Mouse (Mus musculus) gonadal fat pad, adult 2 months (tissue): Measurements from ENCODE around the gene Mmaa. TPM values are rescaled to one million over a fixed set of nuclear protein-coding genes. Genes with fewer than 3 reads are reported as not detected.

Experiments
- DNase-seq: peaks from one replicate; pipeline ENCODE4 v3.0.0-alpha.2; 2012; ENCODE audit warnings: low read depth
- polyA plus RNA-seq: library from polyadenylated mRNA; depleted of rRNA; stranded (reverse); fragments of >200 nt; gene quantifications from 2 replicates; pipeline ENCODE4 v1.2.3, GENCODE M21; 2012

Gene Mmaa
- polyA plus RNA-seq, 1 experiment: 7.3 TPM

DNA sequence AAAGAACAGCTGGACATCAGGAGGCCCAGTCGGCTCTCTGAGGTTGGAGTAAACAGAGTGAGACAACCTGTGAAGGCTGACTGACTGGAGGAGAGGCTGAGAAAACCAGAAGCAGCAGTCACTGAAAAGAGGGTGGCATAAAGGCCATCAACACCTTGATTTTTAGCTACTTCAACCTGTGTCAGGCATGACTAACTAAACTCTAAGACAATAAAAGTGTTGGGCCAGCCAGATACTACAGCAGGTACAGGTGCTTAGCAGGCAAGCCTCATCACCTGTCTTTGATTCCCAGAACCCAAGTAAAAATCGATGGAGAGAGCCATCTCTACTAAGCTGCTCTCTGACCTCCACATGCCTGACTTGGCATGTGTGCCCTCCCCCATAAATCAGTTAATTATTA is 6.1 kb downstream of the Mmaa start:
- no peak for DNase-seq

- no peak for DNase-seq
Observed at GRCm38 (mm10) chr8:79288250-79288649, 6.5 kb downstream of the Mmaa start.

GRCm38 (mm10) chr8:79286424-79286823 is 8.3 kb downstream of the Mmaa start:
- DNase-seq: no peak

- no peak for DNase-seq
Observed at GRCm38 (mm10) chr8:79284626-79285025, 10.1 kb downstream of the Mmaa start.

DNA sequence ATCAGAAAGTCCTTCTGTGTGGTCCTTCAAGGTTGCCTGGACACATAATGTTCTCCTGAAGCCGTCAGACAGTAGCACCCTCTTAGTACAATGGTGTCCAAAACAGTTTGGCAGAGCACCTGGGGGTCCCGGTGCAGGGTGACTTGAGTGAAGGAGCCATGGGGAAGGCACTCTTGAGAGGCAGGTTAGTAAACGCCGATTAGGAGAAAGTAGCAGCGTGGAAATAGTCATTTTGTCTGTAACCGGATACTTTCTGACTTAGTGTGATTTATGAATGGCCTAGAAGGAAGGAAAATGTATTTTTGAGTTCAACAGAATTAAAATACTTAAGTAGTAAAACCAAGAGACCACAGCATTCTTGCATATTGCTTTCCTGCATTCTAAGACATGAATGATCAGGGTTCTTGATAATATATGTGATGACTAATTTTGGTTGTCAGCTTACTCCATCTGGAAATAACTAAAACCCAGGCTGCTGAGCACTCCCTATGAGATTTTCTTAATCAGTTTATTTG is 13.3 kb downstream of the Mmaa start:
- no peak for DNase-seq

DNA sequence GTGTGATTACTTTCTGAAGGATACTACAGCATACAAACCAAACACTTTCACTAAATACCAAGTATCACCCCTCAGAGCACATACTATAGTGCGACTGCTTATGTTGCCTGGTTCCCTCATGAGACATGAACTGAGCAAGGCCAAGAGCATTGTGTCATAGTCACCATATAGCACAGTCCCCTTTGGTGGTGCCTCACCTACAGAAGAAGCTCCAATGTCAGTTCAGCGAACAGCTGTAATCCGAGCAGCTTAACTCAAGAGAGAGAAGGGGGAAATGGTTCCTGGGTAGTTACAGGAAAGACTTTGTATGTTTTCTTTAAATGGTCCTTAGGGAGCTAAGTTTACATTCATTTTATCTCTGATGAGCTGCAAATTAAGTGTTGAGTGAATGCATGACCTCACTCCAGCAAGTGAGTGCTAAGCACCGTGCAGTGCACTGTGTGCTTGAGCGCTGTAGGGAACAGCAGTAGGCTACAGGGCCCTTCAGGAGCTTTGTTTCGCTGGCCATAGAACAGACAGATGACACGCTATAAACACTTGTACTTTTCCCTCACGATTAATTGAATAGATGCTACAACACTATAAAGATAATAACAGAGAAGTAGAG is 17.4 kb downstream of the Mmaa start:
- DNase-seq: no peak

DNA sequence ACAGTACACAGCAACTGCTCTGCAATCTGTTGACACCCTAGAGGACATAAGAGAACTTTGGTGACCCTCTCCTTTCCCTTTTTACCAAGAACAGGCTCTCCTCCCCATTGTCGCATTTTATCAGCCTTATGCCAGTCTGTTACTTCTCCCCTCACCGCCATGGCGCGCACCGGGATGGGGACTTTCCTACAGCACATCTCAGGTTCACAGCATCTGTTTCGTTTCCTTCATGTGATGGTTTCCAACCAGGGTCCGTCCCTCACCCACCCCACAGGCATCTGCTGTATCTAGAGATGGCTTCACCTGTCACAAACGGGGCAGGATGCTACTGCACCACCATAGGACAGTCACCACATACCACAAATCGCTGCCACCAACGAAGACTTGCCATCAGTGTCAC is 19.8 kb downstream of the Mmaa start:
- no peak for DNase-seq

- DNase-seq: no peak
Observed at GRCm38 (mm10) chr8:79273776-79274175, 21.0 kb downstream of the Mmaa start.

- no peak for DNase-seq
Observed at GRCm38 (mm10) chr8:79272676-79273075, 22.1 kb downstream of the Mmaa start.

DNA sequence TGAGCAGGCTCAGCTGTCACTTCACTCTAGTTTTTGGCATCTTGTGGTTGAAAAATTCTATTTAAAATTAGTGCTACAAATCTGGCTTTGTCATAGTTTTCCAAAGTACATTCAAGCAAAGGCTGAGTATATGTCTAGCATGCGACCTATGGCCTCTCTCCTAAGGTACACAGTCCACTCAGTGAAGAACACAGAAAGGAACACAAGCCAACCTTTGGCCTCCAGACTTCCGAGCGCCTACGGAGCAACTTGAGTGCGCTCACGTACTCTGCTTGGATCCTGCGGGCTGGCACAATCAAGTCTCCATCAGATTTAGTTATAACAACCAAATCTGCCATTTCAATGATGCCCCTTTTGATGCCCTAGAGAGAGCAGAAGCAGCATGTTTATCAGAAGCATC is 25.8 kb downstream of the Mmaa start:
- DNase-seq: no peak

DNA sequence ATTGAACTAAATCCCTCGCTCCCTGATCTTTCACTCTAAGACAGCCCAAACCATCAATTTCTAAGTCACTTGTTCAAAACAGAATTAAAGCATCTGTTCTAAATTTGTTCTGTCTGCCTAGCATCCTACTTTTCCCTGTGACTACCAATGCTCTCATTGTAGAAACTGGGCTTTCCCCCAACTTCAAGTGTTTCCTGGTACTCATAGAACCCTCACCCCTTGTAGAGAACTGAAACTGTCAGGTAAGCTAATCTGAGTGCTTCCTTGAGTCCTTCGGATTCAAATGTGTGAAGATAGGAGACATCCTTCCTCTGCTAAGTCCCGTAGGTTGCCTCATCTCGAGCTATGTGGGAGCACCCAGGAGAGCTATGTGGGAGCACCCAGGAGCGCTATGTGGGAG is 32.8 kb downstream of the Mmaa start:
- no peak for DNase-seq

DNA sequence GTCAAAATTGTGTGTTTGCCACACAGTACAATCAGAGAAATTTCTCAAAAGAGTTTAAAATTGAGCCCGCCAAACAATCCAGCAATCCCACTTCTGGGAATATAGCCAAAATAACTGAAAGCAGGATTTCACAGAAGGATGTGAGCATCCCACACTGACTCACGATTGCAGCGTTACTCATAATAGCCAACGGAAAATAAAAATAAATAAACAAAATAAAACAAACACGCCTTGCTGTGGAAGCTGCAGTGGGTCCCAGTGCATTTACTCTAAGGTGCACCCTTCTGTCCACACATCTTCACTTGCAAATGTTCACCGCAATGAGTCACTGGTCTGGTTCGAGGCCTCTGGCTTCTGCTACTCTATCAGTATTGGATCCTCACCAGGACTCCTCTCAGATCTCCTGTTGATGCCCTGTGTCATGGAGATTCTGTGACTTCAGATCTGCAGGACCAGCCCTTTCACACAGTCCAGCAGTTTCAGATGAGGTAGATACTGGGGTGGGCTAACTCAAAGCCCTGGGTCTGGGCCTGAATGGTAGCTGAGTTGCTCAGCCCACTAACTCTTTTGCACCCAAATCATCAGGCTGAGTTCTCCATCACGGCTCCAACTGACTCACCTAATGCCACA is 38.5 kb downstream of the Mmaa start:
- DNase-seq: no peak

GRCm38 (mm10) chr8:79253742-79254141 is 41.0 kb downstream of the Mmaa start:
- DNase-seq: no peak

DNA sequence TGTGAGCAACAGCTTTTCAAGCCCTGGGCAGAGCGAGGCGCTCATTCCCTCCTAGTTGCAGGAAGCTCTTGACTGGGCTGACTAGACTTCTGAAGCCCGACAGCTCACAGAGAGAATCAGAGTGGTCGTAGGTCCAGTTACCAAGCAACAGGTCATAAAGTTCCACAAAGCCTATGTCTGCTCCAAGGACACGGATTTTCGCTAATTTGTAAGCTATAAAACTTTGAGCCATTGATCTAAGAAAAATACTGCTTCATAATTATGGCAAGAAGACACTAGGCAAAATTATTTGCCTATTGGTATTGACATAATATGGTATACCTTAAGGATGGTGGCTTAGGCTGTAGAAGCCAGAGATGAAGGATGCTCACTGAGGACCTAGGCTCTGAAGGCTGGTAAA is 46.3 kb downstream of the Mmaa start, which contains the start of gene 1700011L22Rik:
TSS of gene 1700011L22Rik (minus strand) at position 101 of the 400 bp plus-strand sequence.
- DNase-seq: no peak

DNA sequence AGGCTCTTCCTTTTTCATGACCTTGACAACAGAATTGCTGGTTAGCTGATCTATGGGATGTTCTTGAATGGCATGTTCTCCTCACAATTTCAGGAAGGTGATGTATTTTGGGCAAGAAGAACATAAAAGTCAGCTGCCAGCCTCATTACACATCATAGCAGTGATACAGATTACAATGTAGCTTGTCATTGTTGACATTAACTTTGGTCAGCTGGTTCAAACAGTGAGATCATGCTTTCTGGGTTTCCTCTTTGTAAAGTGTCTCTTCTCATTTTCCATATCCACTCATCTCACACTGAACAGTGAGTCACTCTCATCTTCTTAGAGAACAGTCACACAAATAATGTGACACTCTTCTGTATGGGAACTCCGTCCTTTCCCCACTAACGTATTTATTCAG is 51.3 kb downstream of the Mmaa start:
- DNase-seq: no peak

GRCm38 (mm10) chr8:79239996-79240395 is 54.7 kb downstream of the Mmaa start:
- DNase-seq: peak; percentile 46

GRCm38 (mm10) chr8:79239320-79239719 is 55.4 kb downstream of the Mmaa start:
- no peak for DNase-seq

DNA sequence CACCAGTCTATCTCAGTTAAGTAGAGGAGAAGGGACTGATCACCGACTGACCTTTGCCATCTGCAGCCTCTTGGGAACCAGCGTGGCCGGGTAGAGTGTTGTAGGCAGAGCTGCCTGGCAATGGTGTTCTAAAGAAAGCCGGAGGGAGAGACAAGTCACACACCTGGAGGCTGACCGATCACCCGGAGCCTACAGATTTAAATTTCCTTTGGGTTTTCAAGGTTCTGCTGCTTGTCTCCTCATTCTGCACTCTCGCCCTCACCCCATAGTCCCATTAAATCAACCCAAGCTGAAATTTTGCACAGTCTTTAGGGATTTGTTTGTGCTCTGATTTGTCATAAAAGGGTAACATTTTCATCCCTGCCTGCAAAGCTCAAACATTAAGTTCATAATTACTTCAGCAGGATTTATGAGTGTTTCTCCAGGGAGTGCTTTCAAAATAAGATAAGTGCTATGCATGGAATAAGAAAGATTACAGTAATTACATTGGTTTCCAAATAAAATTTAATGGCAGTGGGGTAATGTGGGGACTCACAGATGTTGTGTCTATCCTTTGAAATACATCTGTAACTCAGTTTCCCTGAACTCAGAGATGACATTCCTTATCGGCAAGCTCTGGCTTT is 65.4 kb downstream of the Mmaa start:
- DNase-seq: no peak

DNA sequence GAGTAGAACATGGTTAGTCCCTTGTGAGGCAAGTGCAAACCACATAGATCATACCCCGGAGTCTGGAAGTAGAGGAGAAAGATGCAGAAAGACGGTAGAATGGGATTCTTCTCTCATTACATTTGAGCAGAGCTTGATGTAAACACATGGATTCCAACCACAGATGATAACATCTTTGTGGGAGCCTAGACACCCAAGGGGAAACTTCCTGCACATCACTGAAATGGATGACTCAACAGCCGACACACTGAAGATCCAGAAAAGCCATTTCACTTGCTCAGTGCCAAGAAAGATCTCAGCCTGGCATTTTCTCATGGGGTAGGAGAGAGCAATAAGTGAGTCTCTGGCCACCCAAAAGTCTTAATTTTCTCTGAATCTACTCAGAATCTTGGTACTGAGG is 66.8 kb downstream of the Mmaa start:
- DNase-seq: no peak

DNA sequence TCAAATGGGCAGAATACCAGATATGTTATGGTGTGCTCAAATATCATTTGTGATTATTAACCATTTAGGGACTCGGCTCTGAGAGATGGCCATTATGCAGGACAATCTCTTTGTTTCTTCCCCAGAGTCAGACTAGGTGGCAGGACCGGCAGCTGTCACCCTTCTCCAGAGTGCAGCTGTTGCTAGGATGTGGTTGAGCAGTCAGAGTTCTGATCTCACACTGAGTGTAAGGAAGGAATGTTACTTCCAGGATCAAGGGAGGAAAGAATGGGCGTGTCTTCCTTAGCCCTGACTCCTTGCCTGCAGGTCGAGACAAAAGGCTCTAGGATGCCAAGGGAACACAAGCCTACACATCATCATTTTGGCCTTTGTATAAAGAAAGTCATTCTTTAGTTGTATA is 67.5 kb downstream of the Mmaa start:
- DNase-seq: no peak

DNA sequence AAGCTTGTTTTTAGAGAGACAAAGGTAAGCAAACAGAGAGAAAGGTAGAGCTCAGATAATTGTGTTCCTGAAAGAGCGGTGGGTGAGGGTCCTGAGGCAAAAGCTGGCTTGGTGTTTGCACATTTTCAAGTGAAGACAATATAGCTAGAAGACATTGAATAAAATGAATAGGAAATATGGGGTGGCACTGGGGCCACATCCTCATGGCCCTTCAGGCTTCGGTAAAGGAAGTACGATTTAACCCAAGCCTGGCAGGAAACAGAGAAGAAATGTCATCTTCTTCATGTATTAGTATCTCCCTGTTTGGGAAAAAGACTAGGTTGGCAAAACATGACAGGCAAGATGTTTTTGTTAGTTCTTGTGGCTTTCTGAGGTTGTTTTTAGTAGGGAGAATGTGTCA is 68.7 kb downstream of the Mmaa start:
- DNase-seq: no peak

GRCm38 (mm10) chr8:79225586-79225985 is 69.2 kb downstream of the Mmaa start:
- DNase-seq: no peak

DNA sequence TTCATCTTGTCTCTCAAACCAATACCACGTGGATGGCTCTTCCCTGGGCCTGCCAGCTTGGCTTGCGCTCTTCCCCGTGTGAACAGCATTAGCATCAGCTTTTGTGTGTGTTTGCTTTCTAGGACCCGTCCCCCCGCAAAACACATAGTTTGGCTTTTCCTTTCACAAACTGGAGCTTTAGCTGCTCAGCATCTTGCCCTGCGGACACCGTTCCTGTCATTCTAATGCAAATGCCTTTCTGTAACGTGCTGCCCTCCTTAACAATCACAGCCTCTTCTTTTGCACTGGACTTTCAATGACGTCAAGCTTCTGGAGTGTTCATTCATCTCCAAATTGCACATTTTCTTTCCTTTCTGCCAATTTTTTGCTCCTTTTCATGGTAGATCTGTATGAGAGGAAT is 70.4 kb downstream of the Mmaa start:
- DNase-seq: no peak
